Mouse (Mus musculus) heart, postnatal 0 days (tissue): ENCODE measurements around the gene Specc1l. TPM values are rescaled to one million over a fixed set of nuclear protein-coding genes. Genes with fewer than 3 reads are reported as not detected.
A peak's percentile ranks its signal among the peaks of the same experiment; 100 is the strongest.

Experiments used
- ATAC-seq: fragments of 200-750 bp; cut with Nextera tagmentation; 2 replicates; pipeline ENCODE4 v1.8.0; 2017; ENCODE audit warnings: low read depth, moderate number of reproducible peaks, moderate library complexity; ENCODE audit not compliant: insufficient read depth
- DNase-seq: peaks from one replicate; pipeline ENCODE4 v3.0.0-alpha.2; 2016; ENCODE audit warnings: low spot score
- H3K27ac ChIP-seq: fragments of 300-500 bp; sonication (generic); 2 replicates; pipeline ENCODE4 v1.5.1; 2014; ENCODE audit warnings: low read depth, mild to moderate bottlenecking
- H3K27me3 ChIP-seq: fragments of 300-500 bp; sonication (generic); 2 replicates; pipeline ENCODE4 v1.6.1; 2014; ENCODE audit warnings: low read length, mixed read lengths; ENCODE audit not compliant: control insufficient read depth, insufficient read depth
- H3K36me3 ChIP-seq: fragments of 300-500 bp; sonication (generic); replicated peaks from 2 replicates; pipeline ENCODE4 v1.6.1; 2014; ENCODE audit warnings: low read length, mixed read lengths; ENCODE audit not compliant: control insufficient read depth, insufficient read depth
- H3K4me1 ChIP-seq: fragments of 300-500 bp; sonication (generic); 2 replicates; pipeline ENCODE4 v1.6.1; 2014; ENCODE audit warnings: antibody characterized with exemption; ENCODE audit not compliant: control insufficient read depth, insufficient read depth
- H3K4me2 ChIP-seq: fragments of 300-500 bp; sonication (generic); 2 replicates; pipeline ENCODE4 v1.6.1; 2014; ENCODE audit warnings: low read depth, mild to moderate bottlenecking, low read length, moderate library complexity
- H3K4me3 ChIP-seq: fragments of 300-500 bp; sonication (generic); 2 replicates; pipeline ENCODE4 v1.5.1; 2014; ENCODE audit warnings: low read depth, low read length
- H3K9ac ChIP-seq: fragments of 300-500 bp; sonication (generic); replicated peaks from 2 replicates; pipeline ENCODE4 v1.6.1; 2014; ENCODE audit warnings: low read depth, low read length, mixed read lengths
- H3K9me3 ChIP-seq: fragments of 300-500 bp; sonication (generic); replicated peaks from 2 replicates; pipeline ENCODE4 v1.6.1; 2016; ENCODE audit warnings: low read length; ENCODE audit not compliant: control insufficient read depth
- CTCF ChIP-seq: IDR thresholded peaks from 2 replicates; pipeline ENCODE4 v1.5.1; 2016; ENCODE audit warnings: antibody characterized with exemption, control low read depth, low read depth
- EP300 ChIP-seq: IDR thresholded peaks from 2 replicates; pipeline ENCODE4 v1.6.1; 2016; ENCODE audit warnings: antibody characterized with exemption, low read depth
- WGBS: fragments of 180-500 bp; shearing (Covaris S2); extraction: QIAGEN DNeasy Blood & Tissue Kit; methylation state at CpG from one replicate; pipeline ENCODE4 v1.1.7; 2014; 5-methylcytosine and 5-hydroxymethylcytosine counted together
- polyA plus RNA-seq: library from polyadenylated mRNA; unstranded; fragments of >200 nt; fragmentation: Nextera tagmentation; extraction: Ambion mirVana; gene quantifications from 2 replicates; pipeline ENCODE4 v1.2.1, GENCODE M21; 2015
- total RNA-seq: library from RNA; depleted of rRNA; stranded (reverse); fragments of >200 nt; gene quantifications from 2 replicates; pipeline ENCODE4 v1.2.3, GENCODE M21; 2014; ENCODE audit warnings: low replicate concordance

Specc1l gene
- total and polyA plus RNA-seq, 2 experiments from 2014 or later: 13.3 to 23.4 TPM

DNA sequence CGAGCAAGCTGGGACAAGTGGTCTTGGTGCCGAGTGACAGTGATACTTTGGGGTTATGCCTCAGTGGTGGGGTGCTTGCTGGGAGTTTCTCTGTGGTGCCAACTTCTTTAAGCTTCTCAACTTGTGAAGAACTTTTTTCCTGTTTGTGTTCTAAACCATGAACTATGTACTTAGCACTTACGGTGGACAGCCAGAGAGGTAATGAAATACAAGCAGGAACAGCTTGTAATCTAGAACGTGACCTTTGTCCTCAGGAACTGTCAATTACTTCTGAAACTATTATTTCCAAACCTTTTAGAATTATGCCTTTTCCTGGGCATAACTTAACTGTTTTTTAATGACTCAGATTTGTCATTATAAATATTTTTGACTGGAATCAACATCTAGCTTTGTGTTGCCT is 82.5 kb downstream of the Specc1l start:
- TF ChIP-seq CTCF: no peak
- no peaks in the 10 kb centered on the region for H3K27me3 ChIP-seq
- no peak overlapping the region for H3K4me2 ChIP-seq
- no peak overlapping the region for H3K4me3 ChIP-seq
- no peaks in the 10 kb centered on the region for H3K9me3 ChIP-seq
- DNase-seq (no peak), ATAC-seq (no peak)
- H3K27ac ChIP-seq: no peak overlapping the region
- WGBS: 46% methylated on average over 4 of the region's 4 CpGs
- peaks cover 19% of the 10 kb centered on the region; the same call in 1 of the 2 replicates for H3K36me3 ChIP-seq
- no peak overlapping the region for H3K9ac ChIP-seq
- 0 out of 2 replicates have a peak, but pooled peaks cover 6% of the 10 kb centered on the region for H3K4me1 ChIP-seq

DNA sequence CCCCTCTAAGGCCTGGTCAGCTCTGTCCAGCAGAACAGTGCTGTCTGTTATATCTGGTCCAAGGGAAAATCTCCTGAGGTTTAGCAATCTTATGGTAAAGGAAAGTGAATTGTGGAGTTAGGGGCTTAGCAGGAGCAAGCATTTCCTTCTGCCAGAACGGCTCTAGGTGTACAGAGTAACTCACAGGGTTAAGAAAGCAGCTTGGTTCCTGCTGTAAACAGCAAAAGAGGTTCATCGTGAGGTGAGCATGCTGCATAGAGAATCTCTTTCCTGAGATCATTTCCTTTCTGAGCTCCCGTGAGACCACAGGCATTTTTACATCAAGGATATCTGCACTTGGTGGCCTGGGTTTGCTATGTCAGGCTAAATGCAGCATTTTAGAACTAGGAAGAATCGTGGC is 83.1 kb downstream of the Specc1l start:
- H3K27me3 ChIP-seq: no peaks in the 10 kb centered on the region
- no peak overlapping the region for H3K4me2 ChIP-seq
- no peaks in the 10 kb centered on the region for H3K9me3 ChIP-seq
- no peak overlapping the region for H3K4me3 ChIP-seq
- no peak overlapping the region for H3K9ac ChIP-seq
- peaks cover 18% of the 10 kb centered on the region; the same call in 1 of the 2 replicates for H3K36me3 ChIP-seq
- DNase-seq: peak; percentile 30
- peak overlapping the region; percentile 38; the same call in 1 of the 2 replicates for H3K27ac ChIP-seq
- 0 out of 2 replicates have a peak, but pooled peaks cover 6% of the 10 kb centered on the region for H3K4me1 ChIP-seq
- ATAC-seq: peak; percentile 47; the same call in 1 of the 2 replicates
- TF ChIP-seq CTCF (no peak), EP300 (no peak)
- 57% methylated on average over 4 of the region's 4 CpGs for WGBS

DNA sequence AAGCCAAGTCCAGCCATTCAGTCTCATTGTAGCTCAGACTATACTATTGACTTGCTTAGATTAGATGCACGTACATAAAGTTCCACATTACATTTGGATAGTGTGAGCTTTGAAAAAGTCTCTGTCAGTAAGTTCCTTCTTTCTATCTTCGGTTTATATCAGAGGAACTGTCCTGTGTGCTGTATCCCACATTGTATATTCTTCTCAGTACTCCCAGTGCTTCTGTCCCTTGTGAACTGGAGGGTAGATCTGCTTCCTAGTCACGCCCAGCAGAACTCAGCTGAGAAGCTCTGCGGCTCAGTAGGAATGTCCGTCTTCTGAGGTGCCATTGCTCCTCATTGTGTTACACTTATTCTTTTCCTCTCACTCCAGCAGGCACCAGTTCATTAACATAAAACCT is 86.7 kb downstream of the Specc1l start:
- ATAC-seq (no peak), DNase-seq (no peak)
- 92% methylated on average over 5 of the region's 5 CpGs for WGBS
- Histone ChIP-seq H3K4me1 (peaks cover 16% of the 10 kb centered on the region; the same call in 1 of the 2 replicates), H3K9ac (no peak overlapping the region), H3K36me3 (peaks cover 33% of the 10 kb centered on the region; the same call in 1 of the 2 replicates), H3K27ac (no peak overlapping the region), H3K4me2 (no peak overlapping the region), H3K27me3 (no peaks in the 10 kb centered on the region), H3K9me3 (no peaks in the 10 kb centered on the region), H3K4me3 (no peak overlapping the region)
- TF ChIP-seq EP300 (no peak), CTCF (no peak)

DNA sequence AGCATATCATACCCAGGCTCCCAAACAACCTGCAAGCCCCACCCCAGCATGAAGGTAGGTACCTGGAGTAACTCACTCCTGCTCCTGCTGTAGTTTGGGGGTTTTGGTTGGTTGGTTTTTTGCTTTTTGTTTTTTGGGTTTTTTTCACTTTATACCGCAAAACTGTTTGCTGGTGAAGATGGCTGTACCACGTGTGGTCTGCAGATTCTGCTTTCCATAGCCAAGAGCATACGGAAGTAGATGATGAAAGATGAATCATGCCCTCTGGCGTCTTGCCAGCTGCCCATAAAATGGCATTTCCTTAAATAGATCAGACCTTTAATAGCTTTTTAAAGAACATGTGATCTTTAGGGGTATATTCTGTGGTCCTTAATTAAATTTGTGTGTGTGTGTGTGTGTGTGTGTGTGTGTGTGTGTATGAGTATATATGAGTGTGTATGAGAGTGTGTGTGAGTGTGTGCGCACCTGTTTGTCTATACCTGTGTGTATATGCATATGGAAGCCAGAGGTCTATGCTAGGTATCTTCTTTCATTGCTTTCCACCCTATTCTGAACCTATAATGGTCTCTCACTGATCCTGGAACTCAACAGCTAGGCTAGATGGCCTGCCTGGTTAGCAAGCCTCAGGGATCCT is 88.0 kb downstream of the Specc1l start:
- peaks cover 33% of the 10 kb centered on the region; the same call in 1 of the 2 replicates for H3K36me3 ChIP-seq
- no peaks in the 10 kb centered on the region for H3K27me3 ChIP-seq
- no peak overlapping the region for H3K4me2 ChIP-seq
- 35% methylated on average over 5 of the region's 5 CpGs for WGBS
- ATAC-seq (no peak), DNase-seq (no peak)
- H3K9me3 ChIP-seq: no peaks in the 10 kb centered on the region
- no peak overlapping the region for H3K27ac ChIP-seq
- no peak overlapping the region for H3K4me3 ChIP-seq
- TF ChIP-seq EP300: no peak
- peaks cover 22% of the 10 kb centered on the region for H3K4me1 ChIP-seq
- H3K9ac ChIP-seq: no peak overlapping the region

DNA sequence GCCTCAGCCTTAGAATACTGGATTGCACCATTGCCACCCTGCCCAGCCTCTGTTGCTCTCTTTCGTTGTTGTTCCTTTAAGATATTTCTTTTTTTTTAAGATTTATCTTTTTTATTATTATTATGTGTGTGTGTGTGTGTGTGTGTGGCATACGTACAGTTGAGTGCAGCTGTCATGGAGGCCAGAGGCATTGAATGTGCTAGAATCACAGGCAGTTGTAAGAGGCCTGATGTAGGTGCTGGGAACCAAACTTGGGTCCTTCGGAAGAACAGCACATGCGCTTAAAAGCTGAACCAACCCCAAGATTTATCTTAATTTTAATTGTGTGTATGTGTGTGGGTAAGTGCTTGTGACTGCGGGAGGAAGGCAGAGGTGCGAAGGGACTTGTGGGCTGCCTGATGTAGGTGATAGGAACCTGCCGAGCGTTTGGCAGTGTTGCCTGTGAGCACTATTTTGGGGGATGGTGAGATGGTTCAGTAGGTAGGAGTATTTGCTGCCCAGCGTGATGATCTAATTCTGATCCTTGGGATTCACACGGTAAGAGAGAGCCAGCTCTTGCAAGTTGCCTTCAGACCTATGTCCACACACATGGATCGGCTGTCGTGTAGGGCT is 89.4 kb downstream of the Specc1l start:
- H3K27me3 ChIP-seq: no peaks in the 10 kb centered on the region
- no peak overlapping the region for H3K4me3 ChIP-seq
- H3K27ac ChIP-seq: no peak overlapping the region
- peaks cover 36% of the 10 kb centered on the region; the same call in 1 of the 2 replicates for H3K36me3 ChIP-seq
- DNase-seq (no peak), ATAC-seq (no peak)
- H3K9ac ChIP-seq: no peak overlapping the region
- TF ChIP-seq EP300 (no peak), CTCF (no peak)
- no peak overlapping the region for H3K4me2 ChIP-seq
- no peaks in the 10 kb centered on the region for H3K9me3 ChIP-seq
- 87% methylated on average over 12 of the region's 12 CpGs for WGBS
- H3K4me1 ChIP-seq: peaks cover 22% of the 10 kb centered on the region

DNA sequence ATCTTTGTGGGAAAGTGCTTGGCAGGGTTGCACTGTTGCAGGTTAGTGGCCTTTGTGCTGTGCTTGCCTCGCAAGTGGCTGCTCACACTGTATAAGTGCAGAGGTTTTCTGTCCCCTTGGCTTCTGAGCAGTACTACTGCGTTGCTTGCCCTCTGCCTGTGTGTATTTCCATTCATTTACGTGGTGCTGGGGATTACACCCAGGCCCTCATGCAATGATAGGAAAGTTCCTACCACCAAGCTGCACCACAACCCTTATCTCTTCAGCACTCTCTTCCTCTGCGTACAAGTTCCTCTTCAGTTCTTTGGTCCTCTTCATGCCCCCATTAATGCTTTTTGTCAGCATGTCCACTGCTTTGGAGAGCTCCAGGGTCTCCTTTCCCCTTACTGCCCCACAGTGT is 90.1 kb downstream of the Specc1l start:
- H3K9ac ChIP-seq: no peak overlapping the region
- WGBS: 62% methylated on average over 4 of the region's 4 CpGs
- peaks cover 35% of the 10 kb centered on the region; the same call in 1 of the 2 replicates for H3K36me3 ChIP-seq
- H3K27me3 ChIP-seq: no peaks in the 10 kb centered on the region
- no peak overlapping the region for H3K4me3 ChIP-seq
- no peak overlapping the region for H3K27ac ChIP-seq
- no peak for TF ChIP-seq CTCF
- no peak for TF ChIP-seq EP300
- ATAC-seq: no peak
- H3K4me2 ChIP-seq: no peak overlapping the region
- H3K9me3 ChIP-seq: no peaks in the 10 kb centered on the region
- no peak for DNase-seq
- H3K4me1 ChIP-seq: peaks cover 22% of the 10 kb centered on the region
